Mouse (Mus musculus): Measurements from ENCODE around the gene Jmjd8. TPM values are rescaled to one million over a fixed set of nuclear protein-coding genes. Genes with fewer than 3 reads are reported as not detected.

Jmjd8 gene
- polyA plus RNA-seq, 1 experiment = 15.5 TPM

DNA sequence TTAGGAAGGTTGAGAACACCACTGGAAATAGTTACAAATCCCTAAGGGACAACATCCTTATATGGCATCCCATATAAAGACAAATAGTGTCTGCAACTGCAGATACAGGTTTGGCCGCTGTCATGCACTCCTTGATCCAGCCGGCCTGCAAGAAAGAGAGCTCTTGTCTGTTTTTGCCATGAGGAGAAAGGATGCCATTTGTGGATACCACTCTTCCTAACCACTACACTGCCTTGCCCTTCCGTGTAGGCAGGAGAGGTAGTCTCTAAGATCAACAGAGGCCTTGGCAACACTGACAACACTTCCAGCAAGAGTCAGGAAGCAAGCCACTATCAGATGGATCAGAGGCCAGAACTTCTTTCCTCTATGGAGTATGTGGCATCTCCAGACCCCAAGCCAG lies 42.4 kb upstream of the Jmjd8 start, which contains the start of gene Ccdc78:
Ccdc78 (plus strand) TSS at position 301 of the 400 bp plus-strand sequence.
- H3K36me3 ChIP-seq (ENCODE audit: control insufficient read depth, insufficient read depth) = peaks cover 4% of the 10 kb centered on the region
- H3ac ChIP-seq (ENCODE audit: control insufficient read depth, insufficient read length) = peak within 1 kb of the TSS; percentile 0
- no peaks in the 10 kb centered on the region for H3K27me3 ChIP-seq (ENCODE audit: control insufficient read depth, insufficient read depth, insufficient read length)
- H3K4me3 ChIP-seq = peak within 1 kb of the TSS; percentile 52
- TF ChIP-seq POLR2A (IDR thresholded peaks at IDR 0.05; ENCODE audit: insufficient read length, low read depth) = no peak
- TF ChIP-seq POLR2AphosphoS2 (IDR thresholded peaks at IDR 0.05; ENCODE audit: insufficient read length, low read depth) = no peak
- TF ChIP-seq REST (IDR thresholded peaks at IDR 0.05; ENCODE audit: insufficient read depth, insufficient read length) = no peak
- no peak for TF ChIP-seq MAX (IDR thresholded peaks at IDR 0.05; ENCODE audit: low read depth)
- TF ChIP-seq TCF12 (IDR thresholded peaks at IDR 0.05; ENCODE audit: insufficient read depth, poor library complexity, severe bottlenecking) = no peak
- no peak for TF ChIP-seq E2F4 (IDR thresholded peaks at IDR 0.05; ENCODE audit: insufficient read depth)
- TF ChIP-seq TCF3 (IDR thresholded peaks at IDR 0.05; ENCODE audit: insufficient read length, low read depth) = no peak
- peak within 1 kb of the TSS; percentile 97 for H3K4me2 ChIP-seq (ENCODE audit: low read depth)
- H3K79me2 ChIP-seq (ENCODE audit: control insufficient read depth, insufficient read depth) = no peaks in the 10 kb centered on the region

DNA sequence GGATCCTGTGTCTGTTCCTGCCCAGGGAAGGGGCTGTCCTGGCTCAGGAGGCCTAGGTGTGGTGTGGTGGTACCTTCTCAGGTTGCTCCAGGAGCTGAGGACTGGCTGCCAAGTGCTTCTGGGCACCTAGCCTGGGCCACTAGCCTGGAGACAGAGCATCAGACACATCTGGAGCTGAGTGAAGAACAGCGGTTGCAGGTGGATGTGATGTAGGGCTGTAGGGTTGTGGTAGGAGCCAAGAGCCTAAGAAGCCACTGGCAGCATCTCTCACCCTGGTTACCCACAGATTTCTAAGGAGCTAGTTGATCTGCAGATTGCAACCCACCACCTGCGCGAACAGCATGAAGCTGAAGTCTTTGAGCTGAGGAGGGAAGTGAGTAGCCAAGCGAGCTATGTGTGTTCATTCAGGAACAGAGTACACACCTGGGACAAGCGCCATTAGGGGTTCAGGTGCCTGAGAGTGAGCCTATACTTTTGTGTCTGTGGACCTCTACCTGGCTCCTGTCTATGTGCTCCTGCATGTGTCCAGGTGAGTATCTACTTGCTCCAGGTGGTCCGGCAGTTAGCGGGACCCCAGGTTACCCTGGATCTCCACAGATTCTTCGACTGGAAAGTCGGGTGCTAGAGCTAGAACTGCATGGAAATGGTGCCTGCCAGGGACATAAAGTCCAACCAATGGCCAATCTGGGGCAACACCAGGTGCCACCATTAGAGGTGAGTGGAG lies 41.7 kb upstream of the Jmjd8 start:
- no peak overlapping the region for H3ac ChIP-seq (ENCODE audit: control insufficient read depth, insufficient read length)
- no peak overlapping the region for H3K4me3 ChIP-seq
- H3K4me2 ChIP-seq (ENCODE audit: low read depth) = no peak overlapping the region
- no peaks in the 10 kb centered on the region for H3K79me2 ChIP-seq (ENCODE audit: control insufficient read depth, insufficient read depth)
- no peak for TF ChIP-seq MYOD1 (IDR thresholded peaks at IDR 0.05; ENCODE audit: control insufficient read depth in 1 of 3, insufficient read length in 2 of 3, low read depth in 2 of 3)
- TF ChIP-seq POLR2A (IDR thresholded peaks at IDR 0.05; ENCODE audit: insufficient read length, low read depth) = no peak
- no peak for TF ChIP-seq MAX (IDR thresholded peaks at IDR 0.05; ENCODE audit: low read depth)
- no peak for TF ChIP-seq TCF3 (IDR thresholded peaks at IDR 0.05; ENCODE audit: insufficient read length, low read depth)
- peak; percentile 58 for TF ChIP-seq POLR2AphosphoS2 (IDR thresholded peaks at IDR 0.05; ENCODE audit: insufficient read length, low read depth)
- H3K36me3 ChIP-seq (ENCODE audit: control insufficient read depth, insufficient read depth) = peaks cover 1% of the 10 kb centered on the region
- H3K27me3 ChIP-seq (ENCODE audit: control insufficient read depth, insufficient read depth, insufficient read length) = no peaks in the 10 kb centered on the region

DNA sequence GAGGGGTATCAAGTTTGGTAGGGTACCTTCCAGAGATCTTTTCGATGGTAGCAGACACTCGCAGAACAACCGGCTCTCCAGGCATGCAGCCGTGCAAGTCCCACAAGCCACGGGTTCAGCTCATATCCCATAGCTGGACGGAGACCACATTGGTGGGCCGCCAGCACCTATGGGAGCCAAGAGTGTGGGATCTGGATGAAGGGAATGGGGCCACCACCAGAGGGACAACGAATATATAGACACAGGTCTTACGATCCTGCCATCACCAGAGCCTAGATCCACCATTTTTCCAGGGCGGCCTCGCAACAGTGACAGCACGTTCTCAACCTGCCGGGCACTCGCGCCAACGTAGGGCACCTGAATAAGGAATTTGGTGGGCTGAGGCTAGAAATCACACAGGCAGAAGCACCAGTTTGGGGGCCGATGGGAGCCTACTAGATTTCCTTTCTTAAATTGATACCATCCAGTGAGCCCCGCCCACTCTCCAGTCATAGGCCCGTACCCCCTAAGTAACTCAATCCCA lies 37.3 kb upstream of the Jmjd8 start:
- Histone ChIP-seq H3K4me2 (ENCODE audit: low read depth) (peak overlapping the region; percentile 90), H3K27me3 (ENCODE audit: control insufficient read depth, insufficient read depth, insufficient read length) (no peaks in the 10 kb centered on the region)
- TF ChIP-seq TCF12 (IDR thresholded peaks at IDR 0.05; ENCODE audit: insufficient read depth, poor library complexity, severe bottlenecking) (no peak), POLR2AphosphoS2 (IDR thresholded peaks at IDR 0.05; ENCODE audit: insufficient read length, low read depth) (peak; percentile 12)

DNA sequence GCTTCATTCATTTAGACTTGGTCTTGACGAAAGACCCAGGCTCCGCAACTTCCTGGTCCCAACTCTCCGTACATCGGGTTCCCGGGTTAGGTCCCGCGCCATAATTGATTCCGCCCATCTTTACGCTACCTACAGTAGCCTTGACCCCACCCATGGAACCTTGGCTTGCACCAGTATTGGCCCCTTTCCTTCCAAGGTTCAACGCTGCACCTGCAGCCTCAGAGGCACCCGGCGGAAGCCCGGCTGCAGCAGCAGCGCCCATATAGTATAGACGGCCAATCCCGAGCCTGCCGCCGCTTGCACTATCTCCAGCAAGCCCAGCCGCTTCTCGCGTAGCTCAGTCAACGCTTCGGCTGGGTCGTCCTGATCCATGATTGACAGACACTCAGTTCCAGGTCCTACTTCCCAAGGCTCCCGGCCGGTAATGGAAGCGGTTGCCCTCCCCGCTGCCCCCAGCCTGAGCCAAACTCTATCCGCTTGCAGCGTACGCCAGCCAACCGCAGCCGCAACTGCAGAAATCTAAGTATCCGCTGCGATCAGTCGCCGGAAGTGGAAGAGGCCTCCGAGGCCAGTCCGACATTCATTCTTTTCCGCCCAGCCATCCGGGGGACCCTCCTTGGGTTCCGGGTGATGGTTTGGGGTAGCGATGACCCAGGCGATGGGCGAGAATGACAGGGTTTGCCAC lies 36.7 kb upstream of the Jmjd8 start:
- no peaks in the 10 kb centered on the region for H3K79me2 ChIP-seq (ENCODE audit: control insufficient read depth, insufficient read depth)
- H3K4me2 ChIP-seq (ENCODE audit: low read depth) = peak overlapping the region; percentile 90

More for the DNA sequence above, 37.3 kb upstream of the Jmjd8 start:
- Histone ChIP-seq H3K36me3 (ENCODE audit: control insufficient read depth, insufficient read depth) (no peaks in the 10 kb centered on the region), H3K79me2 (ENCODE audit: control insufficient read depth, insufficient read depth) (no peaks in the 10 kb centered on the region), H3K4me3 (peak overlapping the region; percentile 65), H3ac (ENCODE audit: control insufficient read depth, insufficient read length) (peak overlapping the region; percentile 19)

DNA sequence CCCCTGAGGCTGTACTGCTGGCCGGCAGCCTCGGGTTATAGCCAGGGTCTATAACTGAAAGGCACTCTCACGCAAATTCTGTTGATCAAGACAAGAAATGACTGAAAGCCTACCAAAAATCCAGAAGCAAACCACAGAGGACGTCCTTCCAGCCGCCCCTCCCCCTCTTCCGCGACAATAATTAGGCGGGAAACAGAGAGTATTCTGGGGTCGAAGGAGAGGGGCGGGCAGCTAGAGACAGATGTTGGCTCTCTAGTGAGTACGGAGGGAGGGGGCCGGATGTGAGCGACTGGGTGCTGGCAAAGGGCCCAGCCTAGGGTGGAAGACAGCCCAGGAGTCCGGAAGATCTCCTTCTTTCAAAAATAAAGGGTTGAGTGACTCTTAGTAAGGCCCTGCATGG lies 36.1 kb upstream of the Jmjd8 start, which contains the start of gene Fam173a:
Fam173a (minus strand) TSS at position 287 of the 400 bp plus-strand sequence.
- Histone ChIP-seq H3K27me3 (ENCODE audit: control insufficient read depth, insufficient read depth, insufficient read length) (no peaks in the 10 kb centered on the region), H3K79me2 (ENCODE audit: control insufficient read depth, insufficient read depth) (no peaks in the 10 kb centered on the region), H3K4me3 (peak within 1 kb of the TSS; percentile 65), H3K36me3 (ENCODE audit: control insufficient read depth, insufficient read depth) (no peaks in the 10 kb centered on the region), H3K4me2 (ENCODE audit: low read depth) (peak within 1 kb of the TSS; percentile 90), H3ac (ENCODE audit: control insufficient read depth, insufficient read length) (peak within 1 kb of the TSS; percentile 19)
- TF ChIP-seq SRF (IDR thresholded peaks at IDR 0.05; ENCODE audit: control insufficient read depth, insufficient read length, low read depth) = no peak
- TF ChIP-seq MAX (IDR thresholded peaks at IDR 0.05; ENCODE audit: low read depth) = no peak
- TF ChIP-seq TCF12 (IDR thresholded peaks at IDR 0.05; ENCODE audit: insufficient read depth, poor library complexity, severe bottlenecking) = no peak
- TF ChIP-seq REST (IDR thresholded peaks at IDR 0.05; ENCODE audit: insufficient read depth, insufficient read length) = no peak
- TF ChIP-seq TCF3 (IDR thresholded peaks at IDR 0.05; ENCODE audit: insufficient read length, low read depth) = no peak
- TF ChIP-seq POLR2AphosphoS2 (IDR thresholded peaks at IDR 0.05; ENCODE audit: insufficient read length, low read depth) = no peak
- TF ChIP-seq E2F4 (IDR thresholded peaks at IDR 0.05; ENCODE audit: insufficient read depth) = no peak

More for the DNA sequence above, 36.7 kb upstream of the Jmjd8 start:
- Histone ChIP-seq H3K36me3 (ENCODE audit: control insufficient read depth, insufficient read depth) (no peaks in the 10 kb centered on the region), H3ac (ENCODE audit: control insufficient read depth, insufficient read length) (peak overlapping the region; percentile 19), H3K4me3 (peak overlapping the region; percentile 65), H3K27me3 (ENCODE audit: control insufficient read depth, insufficient read depth, insufficient read length) (no peaks in the 10 kb centered on the region)
- TF ChIP-seq MYOG (IDR thresholded peaks at IDR 0.05; ENCODE audit: control insufficient read depth in 1 of 3, insufficient read depth in 1 of 3, insufficient read length in 2 of 3, low read depth in 2 of 3) = peak in 1 of 3 experiments; percentile 16
- TF ChIP-seq TCF3 (IDR thresholded peaks at IDR 0.05; ENCODE audit: insufficient read length, low read depth) = no peak
- no peak for TF ChIP-seq REST (IDR thresholded peaks at IDR 0.05; ENCODE audit: insufficient read depth, insufficient read length)
- TF ChIP-seq E2F4 (IDR thresholded peaks at IDR 0.05; ENCODE audit: insufficient read depth) = no peak
- TF ChIP-seq POLR2A (IDR thresholded peaks at IDR 0.05; ENCODE audit: insufficient read length, low read depth) = peak; percentile 85
- peak; percentile 91 for TF ChIP-seq POLR2AphosphoS2 (IDR thresholded peaks at IDR 0.05; ENCODE audit: insufficient read length, low read depth)

Data from myocyte (in vitro differentiated cells).